Mouse (Mus musculus) CD4-positive helper T cell, adult 2 months (primary cell): ENCODE measurements around the gene Olfr298.

ENCODE experiments used
- DNase-seq: peaks from one replicate; pipeline ENCODE4 v3.0.0-alpha.2; 2012; ENCODE audit warnings: low read depth, missing footprints, low spot score

Olfr298 gene

GRCm38 (mm10) chr7:86492384-86492783, at the start of gene Olfr298:
Olfr298 (minus strand) TSS chr7:86492484.
- DNase-seq = no peak

- no peak for DNase-seq
These were observed 27.4 kb upstream of the Olfr298 start, which contains the start of gene Olfr297 for GRCm38 (mm10) chr7:86519668-86520067. Olfr297 (plus strand) TSS chr7:86519968.

- no peak for DNase-seq
These were observed 32.7 kb downstream of the Olfr298 start, which contains the start of gene Olfr299 for GRCm38 (mm10) chr7:86459621-86460020. Olfr299 (plus strand) TSS chr7:86459921.
